Mouse (Mus musculus): ENCODE data around the gene Phf3. TPM values are rescaled to one million over a fixed set of nuclear protein-coding genes. Genes with fewer than 3 reads are reported as not detected.

The Phf3 gene
- polyA plus RNA-seq, 1 experiment: 62.3 TPM

DNA sequence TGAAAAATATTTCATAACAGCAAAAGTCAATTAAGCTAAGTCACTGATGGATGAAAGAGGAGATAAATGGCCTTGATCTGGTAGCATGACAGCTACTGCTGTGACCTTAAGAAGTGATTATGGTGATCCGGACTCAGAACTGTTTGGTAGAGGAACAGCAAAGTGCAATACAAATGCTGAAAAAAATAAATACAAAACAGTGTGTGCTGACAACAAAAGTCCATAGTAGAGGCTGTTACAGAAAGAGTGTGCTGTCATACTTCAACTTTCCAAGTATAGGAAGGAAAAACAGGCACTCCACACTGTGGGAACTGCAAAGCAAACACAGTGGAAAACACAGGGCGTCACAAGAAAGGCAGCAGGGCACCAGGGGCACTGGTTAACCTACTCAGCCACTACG lies 34.1 kb downstream of the Phf3 start:
- H3K27ac ChIP-seq (ENCODE audit: insufficient read depth, low read length): no peak overlapping the region
- H3K4me3 ChIP-seq (ENCODE audit: insufficient read depth, low read length): no peak overlapping the region
- H3K4me1 ChIP-seq (ENCODE audit: control insufficient read depth, insufficient read depth, low read length): no peaks in the 10 kb centered on the region
- no peak for TF ChIP-seq POLR2A (IDR thresholded peaks at IDR 0.05; ENCODE audit: low read depth, low read length)
- no peak for TF ChIP-seq CTCF (IDR thresholded peaks at IDR 0.05; ENCODE audit: borderline replicate concordance, insufficient read depth, low read length)

DNA sequence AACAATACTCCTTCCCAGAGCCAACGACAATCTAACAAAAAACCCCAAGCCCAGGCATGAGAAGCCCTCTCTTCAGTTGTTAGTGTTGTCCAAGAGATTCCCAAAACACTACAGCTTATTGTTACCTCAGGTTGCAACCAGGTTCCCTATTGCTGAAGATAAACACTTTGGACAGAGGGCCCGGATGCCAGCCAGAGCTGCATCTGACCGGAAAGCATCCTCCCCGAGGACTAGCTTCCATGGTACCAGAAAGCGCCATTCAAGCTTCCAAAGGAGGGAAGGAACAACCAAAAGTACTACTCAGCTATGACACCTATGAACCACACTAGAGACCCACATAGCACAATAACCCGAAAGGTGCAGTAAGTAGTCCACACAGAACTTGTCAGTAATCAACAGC lies 38.2 kb downstream of the Phf3 start:
- Histone ChIP-seq H3K27ac (ENCODE audit: insufficient read depth, low read length) (no peak overlapping the region), H3K4me3 (ENCODE audit: insufficient read depth, low read length) (no peak overlapping the region), H3K4me1 (ENCODE audit: control insufficient read depth, insufficient read depth, low read length) (no peaks in the 10 kb centered on the region)
- TF ChIP-seq CTCF (IDR thresholded peaks at IDR 0.05; ENCODE audit: borderline replicate concordance, insufficient read depth, low read length) (no peak), POLR2A (IDR thresholded peaks at IDR 0.05; ENCODE audit: low read depth, low read length) (no peak)

DNA sequence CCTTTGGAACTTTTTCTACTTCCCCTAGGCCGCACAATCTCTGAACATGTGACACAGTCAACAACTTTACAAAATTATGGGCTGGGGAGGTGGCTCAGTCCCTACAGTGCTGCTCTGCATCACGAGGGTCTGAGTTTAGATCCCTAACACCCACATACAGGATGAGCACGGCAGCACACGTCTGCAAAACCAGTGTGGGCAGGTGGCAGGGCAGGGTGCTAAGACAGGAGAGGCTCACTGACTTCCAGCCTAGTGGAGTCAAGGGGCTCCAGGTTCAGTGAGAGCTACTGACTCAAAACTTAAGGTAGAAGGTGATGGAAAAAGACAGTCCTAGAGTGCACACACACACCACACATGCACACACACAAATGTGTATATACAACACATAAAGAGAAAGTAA lies 40.9 kb downstream of the Phf3 start:
- H3K27ac ChIP-seq (ENCODE audit: insufficient read depth, low read length): no peak overlapping the region
- H3K4me1 ChIP-seq (ENCODE audit: control insufficient read depth, insufficient read depth, low read length): no peaks in the 10 kb centered on the region
- TF ChIP-seq POLR2A (IDR thresholded peaks at IDR 0.05; ENCODE audit: low read depth, low read length): no peak
- no peak for TF ChIP-seq CTCF (IDR thresholded peaks at IDR 0.05; ENCODE audit: borderline replicate concordance, insufficient read depth, low read length)
- no peak overlapping the region for H3K4me3 ChIP-seq (ENCODE audit: insufficient read depth, low read length)

DNA sequence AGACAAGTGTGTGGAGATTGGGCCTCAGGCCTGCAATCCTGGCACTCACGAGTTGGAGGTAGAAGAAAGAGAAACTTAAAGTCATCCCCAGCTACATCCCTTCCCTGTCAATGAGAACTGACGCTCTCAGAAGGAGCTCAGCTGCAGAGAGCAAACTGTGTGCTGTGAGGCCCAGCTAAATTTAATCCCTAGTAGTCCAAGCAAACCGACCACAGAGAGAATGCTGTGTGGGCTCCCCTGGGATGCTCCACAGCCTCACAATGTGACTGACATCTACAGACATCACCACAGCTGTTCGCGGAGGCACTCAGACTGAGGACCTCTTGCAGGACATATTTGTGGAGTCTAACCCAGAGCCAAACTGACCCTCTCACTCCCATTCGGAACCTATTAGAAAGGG lies 54.3 kb downstream of the Phf3 start:
- TF ChIP-seq POLR2A (IDR thresholded peaks at IDR 0.05; ENCODE audit: low read depth, low read length) (no peak), CTCF (IDR thresholded peaks at IDR 0.05; ENCODE audit: borderline replicate concordance, insufficient read depth, low read length) (no peak)
- no peak overlapping the region for H3K27ac ChIP-seq (ENCODE audit: insufficient read depth, low read length)
- no peaks in the 10 kb centered on the region for H3K4me1 ChIP-seq (ENCODE audit: control insufficient read depth, insufficient read depth, low read length)
- H3K4me3 ChIP-seq (ENCODE audit: insufficient read depth, low read length): no peak overlapping the region

DNA sequence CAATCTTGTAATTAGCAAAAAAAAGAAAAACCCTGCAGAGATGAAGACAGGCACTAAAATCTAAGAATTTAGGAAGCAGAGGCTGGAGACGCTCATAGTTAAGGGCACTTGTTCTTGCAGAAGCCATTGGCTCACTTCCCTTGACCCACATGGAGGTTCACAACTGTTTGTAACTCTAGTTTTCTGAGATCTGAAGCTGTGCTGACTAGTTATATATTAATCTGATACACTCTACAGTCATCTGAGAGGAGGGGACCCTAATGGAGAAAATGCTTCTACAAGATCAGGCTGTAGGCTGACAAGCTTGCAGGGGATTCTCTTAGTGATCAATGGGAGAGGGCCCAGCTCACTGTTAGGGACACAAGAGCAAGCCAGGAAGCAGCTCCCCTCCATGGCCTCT lies 58.1 kb downstream of the Phf3 start:
- Histone ChIP-seq H3K4me1 (ENCODE audit: control insufficient read depth, insufficient read depth, low read length) (no peaks in the 10 kb centered on the region), H3K4me3 (ENCODE audit: insufficient read depth, low read length) (no peak overlapping the region), H3K27ac (ENCODE audit: insufficient read depth, low read length) (no peak overlapping the region)
- no peak for TF ChIP-seq POLR2A (IDR thresholded peaks at IDR 0.05; ENCODE audit: low read depth, low read length)
- no peak for TF ChIP-seq CTCF (IDR thresholded peaks at IDR 0.05; ENCODE audit: borderline replicate concordance, insufficient read depth, low read length)

DNA sequence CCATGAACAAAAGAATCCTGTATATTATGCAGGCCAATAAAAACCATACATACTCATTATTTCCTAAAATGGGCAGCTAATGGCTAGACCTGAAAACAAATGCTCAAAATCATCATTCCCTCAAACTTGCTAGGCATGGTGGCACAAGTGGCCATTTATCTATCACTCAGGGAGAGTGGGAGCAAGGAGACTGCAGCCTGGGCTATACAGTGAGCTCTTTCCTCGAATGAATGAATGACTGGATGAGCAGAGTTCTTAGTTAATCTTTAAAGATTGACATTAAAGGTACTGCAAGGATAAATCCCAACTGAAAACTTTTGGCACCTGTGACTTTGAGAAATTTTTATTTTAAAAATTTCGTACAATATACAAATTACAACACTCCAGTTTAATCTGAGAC lies 58.7 kb downstream of the Phf3 start:
- TF ChIP-seq POLR2A (IDR thresholded peaks at IDR 0.05; ENCODE audit: low read depth, low read length): no peak
- no peak overlapping the region for H3K27ac ChIP-seq (ENCODE audit: insufficient read depth, low read length)
- no peaks in the 10 kb centered on the region for H3K4me1 ChIP-seq (ENCODE audit: control insufficient read depth, insufficient read depth, low read length)
- H3K4me3 ChIP-seq (ENCODE audit: insufficient read depth, low read length): no peak overlapping the region

DNA sequence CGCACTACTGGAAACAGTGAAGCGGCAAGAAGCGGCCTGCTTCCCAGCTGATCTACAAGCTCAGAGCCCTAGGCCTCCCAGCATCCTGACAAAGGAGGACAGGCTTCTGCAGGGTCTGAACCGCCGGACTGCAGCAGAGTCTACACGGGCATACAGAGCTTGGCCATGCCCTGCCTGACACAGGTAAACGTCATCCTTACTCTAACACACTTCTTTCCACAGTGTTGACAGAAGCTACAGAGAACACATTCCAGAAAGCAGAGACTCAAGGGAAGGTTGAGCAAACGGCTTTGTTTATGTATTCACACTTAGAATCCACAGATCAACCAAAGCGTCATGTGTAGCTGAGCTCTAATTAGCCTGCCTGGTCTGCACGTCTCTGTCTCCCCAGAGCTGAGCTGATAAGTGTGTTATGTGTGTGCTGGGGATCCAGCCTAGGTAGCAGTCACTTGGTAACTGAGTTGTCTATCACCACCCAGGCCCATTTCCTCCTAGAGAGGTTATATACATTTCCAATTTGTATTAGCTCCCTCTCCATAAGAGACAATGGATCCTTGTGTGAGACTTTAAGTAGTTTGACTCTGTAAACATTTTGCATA lies 65.5 kb downstream of the Phf3 start:
- H3K4me3 ChIP-seq (ENCODE audit: insufficient read depth, low read length): no peak overlapping the region
- no peaks in the 10 kb centered on the region for H3K4me1 ChIP-seq (ENCODE audit: control insufficient read depth, insufficient read depth, low read length)
- no peak for TF ChIP-seq POLR2A (IDR thresholded peaks at IDR 0.05; ENCODE audit: low read depth, low read length)
- TF ChIP-seq CTCF (IDR thresholded peaks at IDR 0.05; ENCODE audit: borderline replicate concordance, insufficient read depth, low read length): no peak
- no peak overlapping the region for H3K27ac ChIP-seq (ENCODE audit: insufficient read depth, low read length)

DNA sequence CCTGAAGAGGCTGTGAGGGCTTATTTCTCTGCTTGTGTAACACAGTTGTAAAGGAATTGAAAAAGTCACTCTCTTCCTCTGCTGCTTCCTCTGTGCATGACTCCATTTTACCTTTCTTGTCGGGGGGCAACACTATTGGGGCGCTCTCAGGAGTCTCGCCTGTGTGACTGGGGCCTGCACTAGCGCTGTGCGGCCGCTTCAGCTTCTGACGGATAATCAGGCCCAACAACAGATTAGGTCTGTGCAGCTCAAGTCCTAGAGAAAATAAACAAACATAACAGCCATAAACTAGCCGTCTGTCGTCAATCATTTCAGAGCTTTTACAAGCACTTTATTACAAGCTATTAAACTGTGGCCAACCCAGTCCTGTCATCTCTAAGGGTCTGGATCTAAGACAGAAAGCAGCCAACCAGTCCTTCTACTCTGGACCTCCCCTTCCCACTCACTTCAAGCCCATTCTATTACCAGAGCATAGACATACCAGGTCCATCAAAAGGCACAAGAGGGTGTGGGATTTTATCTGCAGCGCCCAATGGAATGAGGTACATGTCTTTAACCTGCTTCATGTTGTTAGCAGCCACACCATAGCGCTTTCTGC lies 67.9 kb downstream of the Phf3 start:
- Histone ChIP-seq H3K27ac (ENCODE audit: insufficient read depth, low read length) (no peak overlapping the region), H3K4me3 (ENCODE audit: insufficient read depth, low read length) (no peak overlapping the region), H3K4me1 (ENCODE audit: control insufficient read depth, insufficient read depth, low read length) (no peaks in the 10 kb centered on the region)
- TF ChIP-seq POLR2A (IDR thresholded peaks at IDR 0.05; ENCODE audit: low read depth, low read length) (no peak), CTCF (IDR thresholded peaks at IDR 0.05; ENCODE audit: borderline replicate concordance, insufficient read depth, low read length) (no peak)

DNA sequence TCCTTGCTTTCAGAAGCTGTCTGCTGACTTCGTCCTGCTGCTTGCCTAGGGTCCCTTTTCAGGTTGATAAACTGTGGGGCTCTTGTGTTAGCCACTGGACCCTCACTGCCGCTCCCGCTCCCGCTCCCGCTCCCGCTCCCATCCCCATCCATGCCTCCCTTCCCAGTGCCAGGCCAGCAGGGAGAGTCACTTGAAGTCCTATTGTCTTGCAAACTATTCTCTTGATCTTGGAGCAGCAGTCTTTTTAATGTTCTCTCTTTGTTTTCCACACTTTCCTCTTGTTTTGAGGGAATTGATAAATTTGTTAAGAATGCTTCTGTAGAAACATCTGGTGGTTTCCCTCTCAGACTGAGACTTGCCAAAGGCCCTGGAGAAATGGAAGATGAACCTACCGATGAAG lies 68.8 kb downstream of the Phf3 start:
- no peak overlapping the region for H3K4me3 ChIP-seq (ENCODE audit: insufficient read depth, low read length)
- no peaks in the 10 kb centered on the region for H3K4me1 ChIP-seq (ENCODE audit: control insufficient read depth, insufficient read depth, low read length)
- H3K27ac ChIP-seq (ENCODE audit: insufficient read depth, low read length): no peak overlapping the region
- TF ChIP-seq CTCF (IDR thresholded peaks at IDR 0.05; ENCODE audit: borderline replicate concordance, insufficient read depth, low read length) (no peak), POLR2A (IDR thresholded peaks at IDR 0.05; ENCODE audit: low read depth, low read length) (no peak)

DNA sequence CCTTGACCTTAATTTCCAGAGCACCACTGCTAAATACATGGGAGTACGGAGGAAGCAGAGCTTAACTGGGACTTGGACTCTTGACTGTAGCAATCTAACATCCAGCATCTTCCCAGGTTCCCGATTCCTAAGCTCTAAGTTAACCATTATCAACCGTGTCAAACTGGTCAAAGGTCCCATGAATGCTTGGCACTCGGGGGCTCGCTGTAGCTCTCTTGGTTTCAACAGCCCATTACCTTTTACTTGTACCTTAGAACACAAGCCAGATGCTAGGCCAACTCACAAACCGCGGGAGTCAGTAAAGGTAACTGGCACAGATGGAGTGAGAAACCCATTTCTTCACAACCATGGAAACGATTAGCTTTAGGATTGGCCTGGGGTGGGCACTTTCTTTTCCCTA lies 71.8 kb downstream of the Phf3 start:
- H3K4me3 ChIP-seq (ENCODE audit: insufficient read depth, low read length): no peak overlapping the region
- H3K4me1 ChIP-seq (ENCODE audit: control insufficient read depth, insufficient read depth, low read length): no peaks in the 10 kb centered on the region; the same call in 1 of the 2 replicates
- H3K27ac ChIP-seq (ENCODE audit: insufficient read depth, low read length): no peak overlapping the region
- no peak for TF ChIP-seq POLR2A (IDR thresholded peaks at IDR 0.05; ENCODE audit: low read depth, low read length)
- no peak for TF ChIP-seq CTCF (IDR thresholded peaks at IDR 0.05; ENCODE audit: borderline replicate concordance, insufficient read depth, low read length)
